Mouse (Mus musculus) liver, postnatal 0 days (tissue): ENCODE data around the gene Vav2.

Source experiments
- CTCF ChIP-seq: sonication (generic); IDR thresholded peaks from 2 replicates; pipeline ENCODE4 v1.5.1; 2016; ENCODE audit warnings: antibody characterized with exemption, low read depth
- EP300 ChIP-seq: IDR thresholded peaks from 2 replicates; pipeline ENCODE4 v1.6.1; 2016; ENCODE audit warnings: antibody characterized with exemption, low read depth, mild to moderate bottlenecking

DNA sequence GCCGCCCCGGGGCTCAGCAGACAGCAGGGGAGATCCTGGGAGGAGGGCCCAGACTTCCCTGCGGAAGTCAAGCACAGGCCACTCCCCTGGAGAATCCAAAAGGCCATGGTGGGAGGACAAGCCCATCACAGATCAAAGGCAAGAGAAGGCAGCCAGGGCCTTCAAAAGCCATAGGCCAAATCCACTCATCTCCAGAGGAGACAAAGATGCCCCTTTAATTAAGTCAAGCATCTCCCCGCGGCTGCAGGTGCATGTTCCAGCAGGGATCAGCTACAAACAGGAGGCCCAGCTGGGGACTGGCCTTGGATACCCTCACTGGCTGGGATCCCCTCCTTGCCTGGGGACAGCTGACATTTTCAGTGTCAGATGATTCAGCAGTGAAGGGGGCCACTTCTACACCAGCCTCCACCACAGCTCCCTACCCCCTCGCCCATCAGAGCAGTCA is 105.4 kb downstream of the Vav2 start:
- no peak for TF ChIP-seq CTCF
- no peak for TF ChIP-seq EP300
